Mouse (Mus musculus) stomach, embryonic 14.5 days (tissue): ENCODE data around the gene Ift74. TPM values are rescaled to one million over a fixed set of nuclear protein-coding genes. Genes with fewer than 3 reads are reported as not detected.
"Not testable (repeated sequence)": the region's sequence is repeated elsewhere in the genome, so short reads cannot be mapped to it uniquely, and the experiment has no call there.

Source experiments
- ATAC-seq: fragments of 200-750 bp; cut with Nextera tagmentation; 2 replicates; pipeline ENCODE4 v1.8.0; 2017; ENCODE audit warnings: low read depth, moderate TSS enrichment; ENCODE audit not compliant: insufficient number of reproducible peaks, insufficient read depth, low FRiP score
- H3K27ac ChIP-seq: fragments of 300-500 bp; sonication (generic); 2 replicates; pipeline ENCODE4 v1.5.1; 2014; ENCODE audit warnings: mild to moderate bottlenecking, low read length, moderate library complexity, mixed read lengths
- H3K27me3 ChIP-seq: fragments of 300-500 bp; sonication (generic); 2 replicates; pipeline ENCODE4 v1.6.1; 2014; ENCODE audit warnings: low read length, control low read depth, mixed read lengths; ENCODE audit not compliant: control insufficient read depth, insufficient read depth
- H3K36me3 ChIP-seq: fragments of 300-500 bp; sonication (generic); 2 replicates; pipeline ENCODE4 v1.6.1; 2014; ENCODE audit warnings: mild to moderate bottlenecking, control low read depth, low read length, moderate library complexity, mixed read lengths; ENCODE audit not compliant: control insufficient read depth, insufficient read depth
- H3K4me1 ChIP-seq: fragments of 300-500 bp; sonication (generic); 2 replicates; pipeline ENCODE4 v1.6.1; 2014; ENCODE audit warnings: low read length, control low read depth, mixed read lengths; ENCODE audit not compliant: control insufficient read depth, insufficient read depth
- H3K4me2 ChIP-seq: fragments of 300-500 bp; sonication (generic); replicated peaks from 2 replicates; pipeline ENCODE4 v1.6.1; 2014; ENCODE audit warnings: low read depth, low read length, control low read depth
- H3K4me3 ChIP-seq: fragments of 300-500 bp; sonication (generic); 2 replicates; pipeline ENCODE4 v1.5.1; 2014; ENCODE audit warnings: low read depth, low read length, control low read depth
- H3K9ac ChIP-seq: fragments of 300-500 bp; sonication (generic); replicated peaks from 2 replicates; pipeline ENCODE4 v1.6.1; 2014; ENCODE audit warnings: low read depth, mild to moderate bottlenecking, control low read depth, low read length, moderate library complexity, mixed read lengths
- H3K9me3 ChIP-seq: fragments of 300-500 bp; sonication (generic); 2 replicates; pipeline ENCODE4 v1.6.1; 2016; ENCODE audit warnings: low read depth, low read length, control low read depth; ENCODE audit not compliant: control insufficient read depth
- WGBS: fragments of 180-500 bp; shearing (Covaris S2); extraction: QIAGEN DNeasy Blood & Tissue Kit; methylation state at CpG from one replicate; pipeline ENCODE4 v1.1.7; 2014; 5-methylcytosine and 5-hydroxymethylcytosine counted together
- polyA plus RNA-seq: library from polyadenylated mRNA; unstranded; fragments of >200 nt; fragmentation: Nextera tagmentation; extraction: Ambion mirVana; gene quantifications from 2 replicates; pipeline ENCODE4 v1.2.1, GENCODE M21; 2014

The Ift74 gene
- polyA plus RNA-seq, 1 experiment from 2014 or later, result 38.6 TPM

DNA sequence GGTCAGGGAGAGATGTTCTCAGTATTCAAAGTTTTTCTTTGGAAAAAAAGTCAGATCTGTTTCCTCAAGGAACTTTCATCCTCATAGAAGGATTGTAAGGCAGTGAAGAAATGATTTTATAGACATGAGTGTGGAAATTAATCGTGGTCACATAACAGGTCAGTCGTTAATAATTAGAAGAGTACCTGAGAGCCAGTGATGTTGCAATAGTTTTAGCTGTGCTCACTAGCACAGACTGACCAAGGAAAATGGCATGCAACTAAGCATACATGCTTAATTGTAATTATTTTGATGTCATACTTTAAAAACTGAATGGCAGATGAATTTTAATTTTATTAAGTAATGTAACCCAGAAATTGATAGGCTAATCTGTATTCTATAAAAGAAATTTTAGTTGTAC is 66.4 kb downstream of the Ift74 start:
- no peaks in the 10 kb centered on the region for H3K27me3 ChIP-seq
- H3K9ac ChIP-seq, result no peak overlapping the region
- 0 out of 2 replicates have a peak, but pooled peaks cover 2% of the 10 kb centered on the region for H3K36me3 ChIP-seq
- H3K9me3 ChIP-seq, result no peaks in the 10 kb centered on the region
- H3K4me1 ChIP-seq, result no peaks in the 10 kb centered on the region
- no peak overlapping the region for H3K27ac ChIP-seq
- no peak overlapping the region for H3K4me3 ChIP-seq
- ATAC-seq, result no peak
- H3K4me2 ChIP-seq, result no peak overlapping the region
- 84% methylated on average over 2 of the region's 2 CpGs for WGBS

DNA sequence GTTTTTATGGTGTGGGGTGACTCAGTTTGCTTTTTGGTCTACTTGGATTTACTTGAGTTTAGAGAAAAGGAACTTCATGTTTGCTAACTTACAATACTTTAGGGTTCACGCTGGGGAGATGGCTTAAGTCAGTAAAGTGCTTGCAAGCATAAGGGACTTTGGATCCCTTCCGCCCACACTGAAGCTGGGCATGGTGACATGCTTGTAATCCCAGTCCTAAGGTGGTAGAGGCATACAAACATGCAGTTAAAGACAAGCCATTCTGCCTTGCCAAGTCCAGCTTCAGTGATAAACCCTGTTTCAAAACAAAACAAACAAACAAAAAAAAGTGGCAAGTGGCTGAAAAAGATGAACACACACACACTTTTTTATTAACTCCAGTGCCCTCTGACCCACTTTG is 66.9 kb downstream of the Ift74 start:
- Histone ChIP-seq H3K4me3 (no peak overlapping the region), H3K36me3 (0 out of 2 replicates have a peak, but pooled peaks cover 2% of the 10 kb centered on the region), H3K4me2 (no peak overlapping the region), H3K27me3 (no peaks in the 10 kb centered on the region), H3K9me3 (no peaks in the 10 kb centered on the region), H3K4me1 (no peaks in the 10 kb centered on the region), H3K27ac (no peak overlapping the region), H3K9ac (no peak overlapping the region)
- ATAC-seq, result no peak
- WGBS, result 87% methylated on average over 2 of the region's 2 CpGs

GRCm38 (mm10) chr4:94682029-94682428 is 67.7 kb downstream of the Ift74 start:
- no peaks in the 10 kb centered on the region for H3K27me3 ChIP-seq
- no peak overlapping the region for H3K9ac ChIP-seq
- H3K4me1 ChIP-seq, result no peaks in the 10 kb centered on the region
- ATAC-seq, result no peak
- H3K27ac ChIP-seq, result no peak overlapping the region
- H3K4me3 ChIP-seq, result no peak overlapping the region
- H3K4me2 ChIP-seq, result no peak overlapping the region
- H3K9me3 ChIP-seq, result no peaks in the 10 kb centered on the region
- 0 out of 2 replicates have a peak, but pooled peaks cover 2% of the 10 kb centered on the region for H3K36me3 ChIP-seq
- 83% methylated on average over 1 of the region's 1 CpGs for WGBS

DNA sequence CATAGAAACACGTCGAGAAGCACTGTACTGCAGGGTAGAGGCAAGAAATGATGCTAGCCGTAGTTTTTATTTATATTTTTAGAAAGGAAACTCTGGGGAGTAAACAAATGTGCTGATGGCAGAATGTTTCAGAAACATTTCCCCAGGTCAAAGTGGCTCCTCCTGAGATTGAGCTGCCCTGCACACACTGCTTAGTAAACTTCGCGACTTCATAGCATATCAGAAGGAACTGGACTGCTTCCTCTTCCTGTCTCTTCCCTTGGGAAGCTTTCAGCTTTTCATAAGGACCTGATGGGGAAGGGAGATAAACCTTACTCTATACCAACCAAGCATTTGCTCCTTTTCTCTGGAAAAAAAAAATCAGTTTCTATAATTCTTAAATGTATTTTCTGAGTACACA is 69.0 kb downstream of the Ift74 start:
- H3K4me2 ChIP-seq, result no peak overlapping the region
- no peaks in the 10 kb centered on the region for H3K27me3 ChIP-seq
- H3K27ac ChIP-seq, result no peak overlapping the region
- no peak for ATAC-seq
- no peak overlapping the region for H3K4me3 ChIP-seq
- H3K4me1 ChIP-seq, result no peaks in the 10 kb centered on the region
- H3K9me3 ChIP-seq, result no peaks in the 10 kb centered on the region
- H3K36me3 ChIP-seq, result peaks cover 7% of the 10 kb centered on the region; the same call in 1 of the 2 replicates
- H3K9ac ChIP-seq, result no peak overlapping the region
- 85% methylated on average over 5 of the region's 5 CpGs for WGBS

DNA sequence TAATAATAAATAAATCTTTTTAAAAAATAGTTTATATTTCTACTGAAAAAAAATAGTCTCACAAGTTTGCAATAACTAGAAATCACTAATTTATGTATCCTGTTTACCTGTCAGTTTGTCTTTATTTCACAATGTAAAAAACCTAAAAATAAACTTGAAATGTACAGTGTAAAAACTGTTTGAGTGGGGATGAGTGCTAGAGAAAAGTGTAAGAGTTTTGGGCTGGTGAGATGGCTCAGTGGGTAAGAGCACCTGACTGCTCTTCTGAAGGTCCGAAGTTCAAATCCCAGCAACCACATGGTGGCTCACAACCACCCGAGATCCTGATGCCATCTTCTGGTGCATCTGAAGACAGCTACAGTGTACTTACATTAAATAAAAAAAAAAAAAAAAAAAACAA is 75.5 kb downstream of the Ift74 start:
- not testable (repeated sequence) for H3K4me3 ChIP-seq, ATAC-seq, H3K4me2 ChIP-seq, H3K36me3 ChIP-seq, H3K9me3 ChIP-seq, H3K27me3 ChIP-seq, H3K4me1 ChIP-seq, H3K9ac ChIP-seq, H3K27ac ChIP-seq
- 94% methylated on average over 2 of the region's 2 CpGs for WGBS

- H3K4me2 ChIP-seq, result no peak overlapping the region
- H3K27me3 ChIP-seq, result no peaks in the 10 kb centered on the region
- peaks cover 8% of the 10 kb centered on the region; the same call in 1 of the 2 replicates for H3K36me3 ChIP-seq
- H3K4me1 ChIP-seq, result no peaks in the 10 kb centered on the region
- no peak overlapping the region for H3K4me3 ChIP-seq
- no peak for ATAC-seq
- H3K9me3 ChIP-seq, result no peaks in the 10 kb centered on the region
- H3K27ac ChIP-seq, result no peak overlapping the region
- H3K9ac ChIP-seq, result no peak overlapping the region
- WGBS, result 81% methylated on average over 4 of the region's 4 CpGs
Measured at GRCm38 (mm10) chr4:94691078-94691477, 76.8 kb downstream of the Ift74 start.

DNA sequence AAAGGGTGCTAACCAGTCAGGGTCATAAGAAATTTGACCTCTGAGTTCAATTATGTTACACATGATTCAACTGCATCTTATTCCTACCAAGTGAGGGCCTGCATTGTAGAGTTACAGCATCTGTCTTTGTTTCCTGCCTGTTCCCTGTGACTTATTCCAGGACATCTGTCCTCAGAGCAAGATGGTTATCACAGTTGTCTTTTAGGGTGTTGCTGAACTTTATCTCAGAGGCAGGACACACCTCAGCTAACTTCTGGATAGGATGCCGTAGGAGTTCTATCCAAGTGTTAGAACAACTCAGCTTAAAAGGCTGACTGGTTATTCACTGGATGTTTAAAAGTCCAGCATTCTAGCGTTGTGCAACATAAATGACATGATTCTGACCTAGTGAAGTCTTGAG is 77.9 kb downstream of the Ift74 start:
- H3K4me3 ChIP-seq, result no peak overlapping the region
- no peak overlapping the region for H3K9ac ChIP-seq
- no peak overlapping the region for H3K27ac ChIP-seq
- peaks cover 8% of the 10 kb centered on the region; the same call in 1 of the 2 replicates for H3K36me3 ChIP-seq
- H3K4me2 ChIP-seq, result no peak overlapping the region
- no peaks in the 10 kb centered on the region for H3K9me3 ChIP-seq
- H3K4me1 ChIP-seq, result no peaks in the 10 kb centered on the region
- 83% methylated on average over 2 of the region's 2 CpGs for WGBS
- H3K27me3 ChIP-seq, result no peaks in the 10 kb centered on the region
- no peak for ATAC-seq

DNA sequence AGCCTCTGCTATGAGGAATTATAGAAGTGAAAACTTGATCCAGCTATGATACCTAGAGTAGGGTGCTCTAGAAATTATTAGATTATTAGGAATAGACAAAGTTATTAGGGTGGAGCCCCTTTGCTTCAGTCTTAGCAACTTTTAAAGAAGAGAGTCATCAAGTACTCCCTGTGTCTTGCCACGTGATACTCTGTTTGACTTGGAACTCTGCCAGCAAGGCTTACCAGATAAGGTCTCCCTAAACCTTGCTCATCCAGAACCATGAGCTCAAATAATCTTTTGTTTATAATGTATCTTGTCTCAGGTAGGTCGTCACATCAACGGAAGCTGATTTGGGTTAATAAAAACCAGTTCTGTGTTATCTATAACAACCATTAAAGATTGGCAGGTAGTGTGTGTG is 82.1 kb downstream of the Ift74 start:
- H3K9me3 ChIP-seq, result no peaks in the 10 kb centered on the region
- no peak overlapping the region for H3K4me3 ChIP-seq
- H3K9ac ChIP-seq, result no peak overlapping the region
- no peak overlapping the region for H3K27ac ChIP-seq
- 43% methylated on average over 3 of the region's 3 CpGs for WGBS
- no peak overlapping the region for H3K4me2 ChIP-seq
- no peaks in the 10 kb centered on the region for H3K4me1 ChIP-seq
- no peaks in the 10 kb centered on the region for H3K27me3 ChIP-seq
- H3K36me3 ChIP-seq, result no peaks in the 10 kb centered on the region
- no peak for ATAC-seq

DNA sequence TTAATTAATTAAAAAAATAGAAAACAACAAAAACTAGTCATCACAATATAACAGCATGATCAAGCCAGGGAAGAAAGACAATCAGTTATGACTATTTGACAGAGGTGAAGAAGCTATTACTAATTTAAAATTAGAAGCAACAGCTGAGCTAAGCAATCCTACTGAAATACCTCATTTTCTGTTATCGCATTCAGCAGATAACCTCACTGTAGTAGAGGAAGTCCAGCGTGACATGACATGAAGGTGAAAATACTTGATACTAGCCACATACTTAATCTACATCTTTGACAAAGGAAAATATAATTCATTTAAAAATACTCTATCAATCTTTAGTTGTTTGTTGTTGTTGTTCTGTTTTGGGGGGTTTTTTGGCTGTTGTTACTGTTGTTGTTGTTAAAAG is 96.7 kb downstream of the Ift74 start:
- no peak overlapping the region for H3K4me3 ChIP-seq
- H3K27ac ChIP-seq, result no peak overlapping the region
- no peaks in the 10 kb centered on the region for H3K9me3 ChIP-seq
- H3K4me2 ChIP-seq, result no peak overlapping the region
- WGBS, result 87% methylated on average over 2 of the region's 2 CpGs
- H3K36me3 ChIP-seq, result no peaks in the 10 kb centered on the region
- no peak overlapping the region for H3K9ac ChIP-seq
- no peaks in the 10 kb centered on the region for H3K4me1 ChIP-seq
- no peak for ATAC-seq
- no peaks in the 10 kb centered on the region for H3K27me3 ChIP-seq
